Mouse (Mus musculus): ENCODE results near the gene Gmppb. TPM values are rescaled to one million over a fixed set of nuclear protein-coding genes. Genes with fewer than 3 reads are reported as not detected.

Gmppb gene
- polyA plus RNA-seq, 2 experiments, result 12.9 to 15.5 TPM

- TF ChIP-seq CTCF (IDR thresholded peaks at IDR 0.05; ENCODE audit: low read depth) (no peak), EP300 (IDR thresholded peaks at IDR 0.05; ENCODE audit: low read depth) (no peak)
- Histone ChIP-seq H3K27ac (no peak overlapping the region), H3K9me3 (ENCODE audit: control insufficient read depth, low read length) (no peaks in the 10 kb centered on the region), H3K4me1 (replicated peaks; ENCODE audit: control insufficient read depth in 2 of 2, insufficient read depth in 2 of 2, low read length in 1 of 2) (peaks cover 0 to 5% of the 10 kb centered on the region in 2 experiments; a peak in 1 of 4 replicates), H3K4me3 (ENCODE audit: insufficient read depth in 1 of 2, low read depth in 2 of 2, low read length in 2 of 2) (no peak overlapping the region), H3K9ac (replicated peaks) (no peak overlapping the region), H3K27me3 (ENCODE audit: control insufficient read depth, insufficient read depth, low read length) (no peaks in the 10 kb centered on the region), H3K4me2 (ENCODE audit: low read depth) (no peak overlapping the region), H3K36me3 (replicated peaks; ENCODE audit: control insufficient read depth, insufficient read depth, low read depth) (peaks cover 96% of the 10 kb centered on the region)
- ATAC-seq (ENCODE audit: insufficient read depth), result no peak
- WGBS (ENCODE audit: insufficient replicate concordance), result 87% methylated on average over 7 of the region's 7 CpGs
- no peak for DNase-seq (ENCODE audit: low read depth in 3 of 3, low spot score in 3 of 3)
These were observed 20.5 kb downstream of the Gmppb start for GRCm38 (mm10) chr9:108069529-108069928.

- H3K4me1 ChIP-seq (replicated peaks; ENCODE audit: control insufficient read depth in 2 of 2, insufficient read depth in 2 of 2, low read length in 1 of 2), result peaks cover 0 to 7% of the 10 kb centered on the region in 2 experiments; a peak in 1 of 4 replicates
- H3K4me2 ChIP-seq (ENCODE audit: low read depth), result no peak overlapping the region
- WGBS (ENCODE audit: insufficient replicate concordance), result 79% methylated on average over 4 of the region's 4 CpGs
- no peaks in the 10 kb centered on the region for H3K9me3 ChIP-seq (ENCODE audit: control insufficient read depth, low read length)
- ATAC-seq (ENCODE audit: insufficient read depth) (no peak), DNase-seq (ENCODE audit: low read depth in 3 of 3, low spot score in 3 of 3) (no peak)
- H3K27ac ChIP-seq, result no peak overlapping the region
- TF ChIP-seq CTCF (IDR thresholded peaks at IDR 0.05; ENCODE audit: low read depth) (no peak), EP300 (IDR thresholded peaks at IDR 0.05; ENCODE audit: low read depth) (no peak)
- H3K9ac ChIP-seq (replicated peaks), result no peak overlapping the region
- H3K4me3 ChIP-seq (ENCODE audit: insufficient read depth in 1 of 2, low read depth in 2 of 2, low read length in 2 of 2), result no peak overlapping the region
- H3K36me3 ChIP-seq (replicated peaks; ENCODE audit: control insufficient read depth, insufficient read depth, low read depth), result peaks cover 89% of the 10 kb centered on the region
- H3K27me3 ChIP-seq (ENCODE audit: control insufficient read depth, insufficient read depth, low read length), result no peaks in the 10 kb centered on the region
These were observed 22.8 kb downstream of the Gmppb start for GRCm38 (mm10) chr9:108071801-108072200.

GRCm38 (mm10) chr9:108072481-108072924, 23.5 kb downstream of the Gmppb start:
- TF ChIP-seq CTCF (IDR thresholded peaks at IDR 0.05; ENCODE audit: low read depth), result no peak
- TF ChIP-seq EP300 (IDR thresholded peaks at IDR 0.05; ENCODE audit: low read depth), result no peak
- H3K4me1 ChIP-seq (replicated peaks; ENCODE audit: control insufficient read depth in 2 of 2, insufficient read depth in 2 of 2, low read length in 1 of 2), result peaks cover 5 to 10% of the 10 kb centered on the region in 2 experiments; a peak in 3 of 4 replicates
- H3K27ac ChIP-seq, result no peak overlapping the region
- 87% methylated on average over 9 of the region's 9 CpGs for WGBS (ENCODE audit: insufficient replicate concordance)
- DNase-seq (ENCODE audit: low read depth in 3 of 3, low spot score in 3 of 3) (no peak), ATAC-seq (ENCODE audit: insufficient read depth) (no peak)
- no peaks in the 10 kb centered on the region for H3K27me3 ChIP-seq (ENCODE audit: control insufficient read depth, insufficient read depth, low read length)
- H3K4me3 ChIP-seq (ENCODE audit: insufficient read depth in 1 of 2, low read depth in 2 of 2, low read length in 2 of 2), result no peak overlapping the region
- no peak overlapping the region for H3K4me2 ChIP-seq (ENCODE audit: low read depth)
- H3K36me3 ChIP-seq (replicated peaks; ENCODE audit: control insufficient read depth, insufficient read depth, low read depth), result peaks cover 87% of the 10 kb centered on the region
- H3K9me3 ChIP-seq (ENCODE audit: control insufficient read depth, low read length), result no peaks in the 10 kb centered on the region
- no peak overlapping the region for H3K9ac ChIP-seq (replicated peaks)

GRCm38 (mm10) chr9:108073141-108073930, 24.3 kb downstream of the Gmppb start:
- DNase-seq (ENCODE audit: low read depth in 3 of 3, low spot score in 3 of 3) (no peak), ATAC-seq (ENCODE audit: insufficient read depth) (no peak)
- Histone ChIP-seq H3K4me1 (replicated peaks; ENCODE audit: control insufficient read depth in 2 of 2, insufficient read depth in 2 of 2, low read length in 1 of 2) (peaks cover 5 to 18% of the 10 kb centered on the region in 2 experiments; a peak in 3 of 4 replicates), H3K27me3 (ENCODE audit: control insufficient read depth, insufficient read depth, low read length) (no peaks in the 10 kb centered on the region), H3K4me3 (ENCODE audit: insufficient read depth in 1 of 2, low read depth in 2 of 2, low read length in 2 of 2) (no peak overlapping the region), H3K4me2 (ENCODE audit: low read depth) (no peak overlapping the region), H3K27ac (no peak overlapping the region), H3K36me3 (replicated peaks; ENCODE audit: control insufficient read depth, insufficient read depth, low read depth) (peaks cover 79% of the 10 kb centered on the region), H3K9me3 (ENCODE audit: control insufficient read depth, low read length) (no peaks in the 10 kb centered on the region), H3K9ac (replicated peaks) (no peak overlapping the region)
- no peak for TF ChIP-seq EP300 (IDR thresholded peaks at IDR 0.05; ENCODE audit: low read depth)
- TF ChIP-seq CTCF (IDR thresholded peaks at IDR 0.05; ENCODE audit: low read depth), result no peak
- 79% methylated on average over 7 of the region's 7 CpGs for WGBS (ENCODE audit: insufficient replicate concordance)

GRCm38 (mm10) chr9:108080168-108080567, 31.1 kb downstream of the Gmppb start, which contains the start of gene Mst1:
Mst1 (plus strand) TSS chr9:108080436.
- WGBS (ENCODE audit: insufficient replicate concordance), result 10% methylated on average over 5 of the region's 5 CpGs
- Histone ChIP-seq H3K4me3 (ENCODE audit: insufficient read depth in 1 of 2, low read depth in 2 of 2, low read length in 2 of 2) (peak within 1 kb of the TSS; percentile 96 to 97), H3K36me3 (replicated peaks; ENCODE audit: control insufficient read depth, insufficient read depth, low read depth) (peaks cover 37% of the 10 kb centered on the region), H3K9me3 (ENCODE audit: control insufficient read depth, low read length) (no peaks in the 10 kb centered on the region), H3K9ac (replicated peaks) (peak within 1 kb of the TSS; percentile 99), H3K4me2 (ENCODE audit: low read depth) (peak within 1 kb of the TSS; percentile 96), H3K27me3 (ENCODE audit: control insufficient read depth, insufficient read depth, low read length) (no peaks in the 10 kb centered on the region), H3K4me1 (replicated peaks; ENCODE audit: control insufficient read depth in 2 of 2, insufficient read depth in 2 of 2, low read length in 1 of 2) (peaks cover 53 to 69% of the 10 kb centered on the region in 2 experiments), H3K27ac (peak within 1 kb of the TSS; percentile 100)
- ATAC-seq (ENCODE audit: insufficient read depth), result peak; percentile 85
- no peak for TF ChIP-seq EP300 (IDR thresholded peaks at IDR 0.05; ENCODE audit: low read depth)
- no peak for TF ChIP-seq CTCF (IDR thresholded peaks at IDR 0.05; ENCODE audit: low read depth)
- peak; percentile 91 to 94 (median 93) for DNase-seq (ENCODE audit: low read depth in 3 of 3, low spot score in 3 of 3)

Data from liver, embryonic 14.5 days (tissue).